Mouse (Mus musculus) myocyte (in vitro differentiated cells): ENCODE measurements around the gene Pip.

Experiments used
- CEBPB ChIP-seq: IDR thresholded peaks from 2 replicates; pipeline ENCODE4 v1.6.1; 2011; ENCODE audit warnings: mild to moderate bottlenecking, moderate library complexity; ENCODE audit not compliant: poor library complexity, insufficient read depth, severe bottlenecking
- E2F4 ChIP-seq: IDR thresholded peaks from one replicate; pipeline ENCODE4 v1.6.1; 2011; ENCODE audit warnings: mild to moderate bottlenecking, control low read depth, moderate library complexity; ENCODE audit not compliant: insufficient read depth
- MYOD1 ChIP-seq, 3 experiments: IDR thresholded peaks; one replicate each; pipeline ENCODE4 v1.6.1; 2011; ENCODE audit warnings: control low read depth in 2 of 3, low read depth in 2 of 3, mild to moderate bottlenecking in 2 of 3, moderate library complexity in 1 of 3; ENCODE audit not compliant: insufficient read length in 2 of 3, control insufficient read depth in 1 of 3
- POLR2A ChIP-seq: IDR thresholded peaks from one replicate; pipeline ENCODE4 v1.6.1; 2011; ENCODE audit warnings: low read depth, mild to moderate bottlenecking, control low read depth, moderate library complexity; ENCODE audit not compliant: insufficient read length
- POLR2AphosphoS2 ChIP-seq: IDR thresholded peaks from one replicate; pipeline ENCODE4 v1.6.1; 2011; ENCODE audit warnings: low read depth, control low read depth; ENCODE audit not compliant: insufficient read length
- SRF ChIP-seq: IDR thresholded peaks from one replicate; pipeline ENCODE4 v1.6.1; 2011; ENCODE audit warnings: low read depth; ENCODE audit not compliant: control insufficient read depth, insufficient read length
- TCF12 ChIP-seq: IDR thresholded peaks from one replicate; pipeline ENCODE4 v1.6.1; 2011; ENCODE audit warnings: mild to moderate bottlenecking, control low read depth; ENCODE audit not compliant: poor library complexity, insufficient read depth, severe bottlenecking

- TF ChIP-seq CEBPB (no peak), POLR2A (no peak), POLR2AphosphoS2 (no peak), TCF12 (no peak), MYOD1 (IDR thresholded peaks at IDR 0.05; ENCODE audit: control insufficient read depth in 1 of 3, insufficient read length in 2 of 3, low read depth in 2 of 3) (no peak), E2F4 (no peak), SRF (no peak)
Observed at GRCm38 (mm10) chr6:41824086-41824485, 23.2 kb upstream of the Pip start.
